Mouse (Mus musculus): ENCODE data around the gene Cdca8.

DNA sequence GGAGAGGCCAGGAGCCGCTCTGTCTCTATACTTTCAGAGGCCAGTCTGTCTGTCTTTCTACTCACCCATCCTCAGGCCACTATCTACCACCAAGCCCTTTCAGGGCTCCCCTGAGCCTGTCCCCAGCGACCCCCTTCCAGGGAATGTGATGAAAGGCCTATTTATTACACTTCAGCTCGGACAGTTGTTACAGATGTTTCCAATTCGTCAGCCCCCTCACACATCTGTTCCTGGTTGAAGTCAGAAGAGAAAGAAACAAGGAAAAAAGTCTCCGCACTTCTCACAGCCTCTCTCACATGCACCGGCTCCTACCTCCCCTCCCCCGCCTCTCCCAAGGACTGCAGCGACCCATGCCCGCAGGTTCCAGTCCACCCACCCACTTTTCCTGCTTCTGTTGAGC, 33.2 kb upstream of the Cdca8 start:
- no peak for TF ChIP-seq CTCF (IDR thresholded peaks at IDR 0.05; ENCODE audit: control insufficient read depth, insufficient read depth, low read length)
- TF ChIP-seq POLR2A (IDR thresholded peaks at IDR 0.05; ENCODE audit: borderline replicate concordance, control insufficient read depth, low read depth, low read length): no peak
